Mouse (Mus musculus) heart, embryonic 16.5 days (tissue): ENCODE results near the gene Cd2. TPM values are rescaled to one million over a fixed set of nuclear protein-coding genes. Genes with fewer than 3 reads are reported as not detected.

ENCODE experiments used
- ATAC-seq: fragments of 200-750 bp; cut with Nextera tagmentation; replicated peaks from 2 replicates; pipeline ENCODE4 v1.8.0; 2017; ENCODE audit warnings: moderate number of reproducible peaks; ENCODE audit not compliant: insufficient read depth, low FRiP score; ENCODE audit errors: extremely low read depth
- H3K27ac ChIP-seq: fragments of 300-500 bp; sonication (generic); 2 replicates; pipeline ENCODE4 v1.5.1; 2014; ENCODE audit warnings: mild to moderate bottlenecking, low read length, control low read depth, moderate library complexity
- H3K27me3 ChIP-seq: fragments of 300-500 bp; sonication (generic); 2 replicates; pipeline ENCODE4 v1.6.1; 2014; ENCODE audit warnings: low read length, mixed read lengths; ENCODE audit not compliant: control insufficient read depth, insufficient read depth
- H3K36me3 ChIP-seq: fragments of 300-500 bp; sonication (generic); 2 replicates; pipeline ENCODE4 v1.6.1; 2014; ENCODE audit not compliant: control insufficient read depth, insufficient read depth
- H3K4me1 ChIP-seq: fragments of 300-500 bp; sonication (generic); 2 replicates; pipeline ENCODE4 v1.6.1; 2014; ENCODE audit warnings: low read length, mixed read lengths; ENCODE audit not compliant: control insufficient read depth, insufficient read depth
- H3K4me2 ChIP-seq: fragments of 300-500 bp; sonication (generic); 2 replicates; pipeline ENCODE4 v1.6.1; 2014; ENCODE audit warnings: low read depth, mild to moderate bottlenecking, control low read depth, low read length
- H3K4me3 ChIP-seq: fragments of 300-500 bp; sonication (generic); 2 replicates; pipeline ENCODE4 v1.5.1; 2014; ENCODE audit warnings: mild to moderate bottlenecking, control low read depth, low read length
- H3K9ac ChIP-seq: fragments of 300-500 bp; sonication (generic); 2 replicates; pipeline ENCODE4 v1.6.1; 2014; ENCODE audit warnings: low read length, control low read depth
- H3K9me3 ChIP-seq: fragments of 300-500 bp; sonication (generic); replicated peaks from 2 replicates; pipeline ENCODE4 v1.6.1; 2016; ENCODE audit warnings: low read length; ENCODE audit not compliant: control insufficient read depth
- WGBS: fragments of 180-500 bp; shearing (Covaris S2); extraction: QIAGEN DNeasy Blood & Tissue Kit; methylation state at CpG from one replicate; pipeline ENCODE4 v1.1.7; 2014; 5-methylcytosine and 5-hydroxymethylcytosine counted together
- polyA plus RNA-seq: library from polyadenylated mRNA; unstranded; fragments of >200 nt; fragmentation: Nextera tagmentation; extraction: Ambion mirVana; gene quantifications from 2 replicates; pipeline ENCODE4 v1.2.1, GENCODE M21; 2015

Gene Cd2
- polyA plus RNA-seq, 1 experiment from 2014 or later = 7.8 TPM

DNA sequence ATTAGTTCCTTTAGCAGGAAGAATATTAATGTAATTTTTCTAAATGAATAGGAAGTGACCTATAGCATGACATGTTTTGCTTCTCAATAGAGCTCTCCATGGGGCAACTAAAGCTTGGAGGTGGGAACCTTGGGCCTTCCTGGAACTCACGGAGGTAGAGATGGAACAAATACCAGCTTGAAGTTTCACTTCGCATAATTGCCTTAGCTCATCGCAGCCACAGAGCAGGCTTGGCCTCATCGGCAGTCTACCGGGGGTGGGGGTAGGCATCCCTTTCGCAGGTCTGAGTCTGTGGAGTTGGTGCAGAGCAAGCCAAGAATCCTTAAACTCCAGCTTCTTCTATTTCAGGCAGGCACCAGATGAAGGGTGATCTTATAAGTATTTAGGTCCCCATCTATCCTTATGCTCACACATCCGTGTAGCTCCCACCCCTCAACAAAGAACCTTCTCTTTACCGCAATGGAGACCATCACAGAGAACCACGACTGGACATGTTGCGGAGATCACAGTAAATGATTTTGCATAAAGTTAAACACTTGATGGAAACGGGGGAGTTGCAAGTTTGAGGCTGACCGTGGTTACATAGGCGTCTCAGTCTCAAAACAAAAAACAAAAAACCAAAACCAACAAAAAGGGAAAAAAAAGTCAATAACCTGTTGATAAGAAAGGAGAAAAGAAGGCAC lies 58.7 kb downstream of the Cd2 start:
- Histone ChIP-seq H3K9ac (no peak overlapping the region), H3K36me3 (no peaks in the 10 kb centered on the region), H3K27ac (no peak overlapping the region), H3K4me1 (no peaks in the 10 kb centered on the region), H3K9me3 (no peaks in the 10 kb centered on the region), H3K4me2 (no peak overlapping the region), H3K4me3 (no peak overlapping the region), H3K27me3 (no peaks in the 10 kb centered on the region)
- no peak for ATAC-seq
- WGBS = 84% methylated on average over 13 of the region's 13 CpGs

DNA sequence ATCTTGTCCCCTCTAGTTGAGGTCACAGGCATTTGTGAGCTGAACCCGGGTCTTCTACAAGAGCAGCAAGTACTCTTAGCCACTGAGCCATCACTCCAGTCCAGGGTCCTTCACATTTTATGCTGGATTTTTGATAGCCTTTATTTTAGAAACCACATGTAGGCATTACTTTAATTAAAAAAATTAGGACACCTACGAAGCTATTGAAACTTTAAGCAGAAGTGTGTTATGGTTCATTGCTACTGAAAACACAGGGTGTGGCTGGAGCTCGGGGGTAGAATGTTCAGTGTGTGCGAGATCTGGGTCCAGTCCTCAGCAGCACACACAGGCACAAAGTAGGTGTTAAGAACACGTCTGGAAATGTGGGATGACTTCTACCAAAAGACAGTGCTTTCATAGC lies 59.7 kb downstream of the Cd2 start:
- Histone ChIP-seq H3K27ac (no peak overlapping the region), H3K9ac (no peak overlapping the region), H3K36me3 (no peaks in the 10 kb centered on the region), H3K9me3 (no peaks in the 10 kb centered on the region), H3K27me3 (no peaks in the 10 kb centered on the region), H3K4me1 (no peaks in the 10 kb centered on the region), H3K4me3 (no peak overlapping the region), H3K4me2 (no peak overlapping the region)
- 80% methylated on average over 5 of the region's 5 CpGs for WGBS
- ATAC-seq = no peak

Other genes starting within 250 kb of the Cd2 start
- 5.2 and 5.4 TPM in 2 replicates for gene Ptgfrn, start 177.7 kb downstream of the Cd2 start, polyA plus RNA-seq
- 36.2 and 38.1 TPM in 2 replicates for gene Igsf3, start 89.1 kb upstream of the Cd2 start, polyA plus RNA-seq